Mouse (Mus musculus) forebrain, embryonic 15.5 days (tissue): Measurements from ENCODE around the gene Mark1. TPM values are rescaled to one million over a fixed set of nuclear protein-coding genes. Genes with fewer than 3 reads are reported as not detected.

ENCODE experiments used
- ATAC-seq: fragments of 200-750 bp; cut with Nextera tagmentation; replicated peaks from 2 replicates; pipeline ENCODE4 v1.8.0; 2017; ENCODE audit warnings: mild to moderate bottlenecking, moderate TSS enrichment, moderate library complexity
- H3K27ac ChIP-seq: fragments of 300-500 bp; sonication (generic); replicated peaks from 2 replicates; pipeline ENCODE4 v1.5.1; 2015; ENCODE audit warnings: mild to moderate bottlenecking, inconsistent platforms
- H3K27me3 ChIP-seq: fragments of 300-500 bp; sonication (generic); 2 replicates; pipeline ENCODE4 v1.6.1; 2015; ENCODE audit warnings: inconsistent platforms
- H3K36me3 ChIP-seq: fragments of 300-500 bp; sonication (generic); 2 replicates; pipeline ENCODE4 v1.6.1; 2015; ENCODE audit warnings: mild to moderate bottlenecking, inconsistent platforms
- H3K4me1 ChIP-seq: fragments of 300-500 bp; sonication (generic); 2 replicates; pipeline ENCODE4 v1.6.1; 2015; ENCODE audit warnings: inconsistent platforms
- H3K4me2 ChIP-seq: fragments of 300-500 bp; sonication (generic); replicated peaks from 2 replicates; pipeline ENCODE4 v1.6.1; 2015; ENCODE audit warnings: mild to moderate bottlenecking, inconsistent platforms
- H3K4me3 ChIP-seq: fragments of 300-500 bp; sonication (generic); 2 replicates; pipeline ENCODE4 v1.5.1; 2015; ENCODE audit warnings: mild to moderate bottlenecking, inconsistent platforms
- H3K9ac ChIP-seq: fragments of 300-500 bp; sonication (generic); replicated peaks from 2 replicates; pipeline ENCODE4 v1.6.1; 2015; ENCODE audit warnings: mild to moderate bottlenecking, inconsistent platforms
- H3K9me3 ChIP-seq: fragments of 300-500 bp; sonication (generic); 2 replicates; pipeline ENCODE4 v1.6.1; 2016; ENCODE audit warnings: inconsistent platforms
- WGBS: fragments of 180-500 bp; shearing (Covaris S2); methylation state at CpG from one replicate; pipeline ENCODE4 v1.1.7; 2015; ENCODE audit warnings: mixed read lengths; 5-methylcytosine and 5-hydroxymethylcytosine counted together
- polyA plus RNA-seq: library from polyadenylated mRNA; unstranded; fragments of >200 nt; fragmentation: Nextera tagmentation; extraction: Ambion mirVana; gene quantifications from 2 replicates; pipeline ENCODE4 v1.2.1, GENCODE M21; 2015

Mark1 gene
- polyA plus RNA-seq, 1 experiment from 2014 or later, result 14.6 TPM

DNA sequence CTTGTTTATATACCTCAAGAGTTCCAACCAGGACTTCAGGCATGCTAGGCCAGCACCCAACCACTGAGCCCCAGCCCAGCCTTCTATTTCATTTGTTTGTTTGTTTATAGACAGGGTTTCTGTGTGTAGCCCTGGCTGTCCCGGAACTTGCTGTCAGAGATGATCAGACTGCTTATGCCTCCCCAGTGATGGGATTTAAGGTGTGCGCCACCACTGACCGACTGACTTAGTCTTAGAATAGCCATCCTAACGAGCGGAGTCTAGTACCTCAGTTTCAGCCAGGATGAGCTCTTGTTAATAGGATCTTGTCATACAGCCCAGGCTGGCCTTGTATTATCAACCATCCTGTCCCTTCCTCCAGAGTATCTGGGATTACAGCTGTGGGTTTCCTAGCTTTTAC, 118.2 kb downstream of the Mark1 start:
- no peak for ATAC-seq
- Histone ChIP-seq H3K9me3 (no peaks in the 10 kb centered on the region), H3K36me3 (no peaks in the 10 kb centered on the region), H3K4me3 (no peak overlapping the region), H3K27ac (no peak overlapping the region), H3K27me3 (peaks cover 27% of the 10 kb centered on the region), H3K4me2 (no peak overlapping the region), H3K4me1 (peaks cover 8% of the 10 kb centered on the region), H3K9ac (no peak overlapping the region)
- WGBS, result 77% methylated on average over 5 of the region's 5 CpGs

DNA sequence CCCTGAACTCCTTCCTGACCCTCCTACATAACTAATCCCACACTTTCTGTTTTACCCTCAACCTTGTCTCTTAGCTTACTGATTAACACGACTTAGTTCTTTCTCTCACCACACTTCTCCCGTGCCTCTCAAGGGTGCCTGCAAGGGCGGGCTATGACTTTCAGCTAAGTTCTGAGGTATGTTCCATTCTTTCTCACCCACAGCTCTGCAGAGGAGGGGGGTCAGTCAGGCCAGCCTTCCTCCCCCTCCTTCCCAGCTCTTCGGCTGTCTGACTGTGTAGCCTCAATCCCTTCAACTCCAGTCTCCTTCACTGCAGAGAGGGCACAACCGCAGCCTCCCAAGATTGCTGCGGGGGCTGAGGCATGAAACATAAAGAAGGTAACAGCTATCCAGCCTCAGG, 120.5 kb downstream of the Mark1 start:
- Histone ChIP-seq H3K9ac (no peak overlapping the region), H3K27me3 (peaks cover 27% of the 10 kb centered on the region), H3K27ac (no peak overlapping the region), H3K4me1 (peaks cover 8% of the 10 kb centered on the region), H3K9me3 (no peaks in the 10 kb centered on the region), H3K36me3 (no peaks in the 10 kb centered on the region), H3K4me3 (no peak overlapping the region), H3K4me2 (no peak overlapping the region)
- ATAC-seq, result no peak
- 56% methylated on average over 6 of the region's 6 CpGs for WGBS

GRCm38 (mm10) chr1:184877306-184877705, 122.1 kb downstream of the Mark1 start:
- H3K4me1 ChIP-seq, result peaks cover under 1% of the 10 kb centered on the region
- no peaks in the 10 kb centered on the region for H3K9me3 ChIP-seq
- ATAC-seq, result no peak
- no peak overlapping the region for H3K27ac ChIP-seq
- H3K4me3 ChIP-seq, result no peak overlapping the region
- no peaks in the 10 kb centered on the region for H3K36me3 ChIP-seq
- 75% methylated on average over 2 of the region's 2 CpGs for WGBS
- H3K4me2 ChIP-seq, result no peak overlapping the region
- H3K9ac ChIP-seq, result no peak overlapping the region
- H3K27me3 ChIP-seq, result peaks cover 14% of the 10 kb centered on the region

DNA sequence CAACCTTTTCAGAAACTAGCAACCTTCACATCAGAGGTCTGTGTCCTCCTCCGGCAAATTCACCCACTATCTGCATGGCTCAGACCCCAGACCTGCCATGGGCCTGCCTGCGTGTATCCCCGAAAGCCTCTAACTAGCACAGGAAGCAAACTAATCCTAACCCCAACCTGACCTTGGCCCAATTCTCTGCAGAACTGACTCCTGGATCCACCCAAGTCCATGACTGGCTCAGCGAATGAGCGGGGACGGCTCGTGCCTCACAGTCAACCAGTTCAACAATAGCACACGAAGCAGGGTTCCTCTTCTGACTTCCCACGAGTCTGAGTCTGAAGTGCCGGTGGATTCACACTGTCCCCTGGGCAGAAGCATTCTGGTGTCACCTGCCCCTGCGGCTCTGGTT, 125.5 kb downstream of the Mark1 start:
- H3K9me3 ChIP-seq, result no peaks in the 10 kb centered on the region
- H3K4me3 ChIP-seq, result no peak overlapping the region
- H3K27ac ChIP-seq, result no peak overlapping the region
- ATAC-seq, result no peak
- peaks cover 10% of the 10 kb centered on the region for H3K4me1 ChIP-seq
- no peak overlapping the region for H3K4me2 ChIP-seq
- H3K27me3 ChIP-seq, result no peaks in the 10 kb centered on the region
- 86% methylated on average over 11 of the region's 11 CpGs for WGBS
- no peaks in the 10 kb centered on the region for H3K36me3 ChIP-seq
- H3K9ac ChIP-seq, result no peak overlapping the region

DNA sequence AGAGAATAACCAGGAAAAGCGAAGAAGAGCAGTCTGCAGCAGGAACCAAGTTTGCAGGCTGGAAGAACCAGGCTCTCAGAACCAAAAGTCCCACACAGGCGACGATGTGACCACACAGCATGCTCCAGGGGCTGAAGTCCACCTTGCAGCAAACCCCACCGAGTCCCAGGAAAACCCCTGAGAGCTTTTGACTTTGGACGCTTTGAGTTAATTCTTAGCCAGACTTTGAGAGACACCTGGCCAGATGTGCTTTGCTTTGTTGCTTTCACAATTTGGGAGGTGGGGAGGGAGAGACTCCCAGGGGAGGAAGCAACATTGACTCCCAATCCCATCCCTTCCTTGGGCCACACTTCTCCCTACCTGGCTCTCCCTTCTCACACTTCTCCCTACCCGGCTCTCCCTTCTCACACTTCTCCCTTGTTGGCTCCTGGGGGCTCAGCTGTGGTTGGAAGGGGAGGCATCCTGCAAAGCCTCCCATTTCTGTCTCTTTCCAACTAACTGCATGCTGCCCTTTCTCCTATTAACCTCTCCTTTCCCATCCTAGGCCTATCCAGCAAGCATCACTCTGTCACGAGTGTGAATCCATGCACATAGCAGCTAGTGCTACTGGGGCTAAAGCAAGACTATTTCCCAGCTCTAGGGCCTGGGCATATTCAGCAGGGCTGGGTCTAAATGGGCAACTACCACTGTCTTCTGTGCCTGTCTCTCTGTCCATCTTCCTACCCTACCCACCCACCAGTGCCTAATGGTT, 127.1 kb downstream of the Mark1 start:
- ATAC-seq, result no peak
- Histone ChIP-seq H3K4me1 (peaks cover 10% of the 10 kb centered on the region), H3K27me3 (no peaks in the 10 kb centered on the region), H3K4me3 (no peak overlapping the region), H3K9me3 (no peaks in the 10 kb centered on the region), H3K9ac (no peak overlapping the region), H3K36me3 (no peaks in the 10 kb centered on the region), H3K4me2 (no peak overlapping the region), H3K27ac (no peak overlapping the region)
- 84% methylated on average over 7 of the region's 7 CpGs for WGBS

- Histone ChIP-seq H3K4me2 (no peak overlapping the region), H3K4me1 (peaks cover 10% of the 10 kb centered on the region), H3K9ac (no peak overlapping the region), H3K4me3 (no peak overlapping the region), H3K27ac (no peak overlapping the region), H3K27me3 (no peaks in the 10 kb centered on the region), H3K36me3 (no peaks in the 10 kb centered on the region), H3K9me3 (no peaks in the 10 kb centered on the region)
- no peak for ATAC-seq
- 87% methylated on average over 1 of the region's 1 CpGs for WGBS
These were observed 127.9 kb downstream of the Mark1 start for GRCm38 (mm10) chr1:184871506-184871905.

- no peaks in the 10 kb centered on the region for H3K36me3 ChIP-seq
- no peak for ATAC-seq
- no peak overlapping the region for H3K4me3 ChIP-seq
- no peaks in the 10 kb centered on the region for H3K27me3 ChIP-seq
- no peak overlapping the region for H3K9ac ChIP-seq
- peaks cover 10% of the 10 kb centered on the region for H3K4me1 ChIP-seq
- no peaks in the 10 kb centered on the region for H3K9me3 ChIP-seq
- H3K27ac ChIP-seq, result no peak overlapping the region
- 87% methylated on average over 11 of the region's 11 CpGs for WGBS
- no peak overlapping the region for H3K4me2 ChIP-seq
These were observed 128.6 kb downstream of the Mark1 start for GRCm38 (mm10) chr1:184870646-184871385.

DNA sequence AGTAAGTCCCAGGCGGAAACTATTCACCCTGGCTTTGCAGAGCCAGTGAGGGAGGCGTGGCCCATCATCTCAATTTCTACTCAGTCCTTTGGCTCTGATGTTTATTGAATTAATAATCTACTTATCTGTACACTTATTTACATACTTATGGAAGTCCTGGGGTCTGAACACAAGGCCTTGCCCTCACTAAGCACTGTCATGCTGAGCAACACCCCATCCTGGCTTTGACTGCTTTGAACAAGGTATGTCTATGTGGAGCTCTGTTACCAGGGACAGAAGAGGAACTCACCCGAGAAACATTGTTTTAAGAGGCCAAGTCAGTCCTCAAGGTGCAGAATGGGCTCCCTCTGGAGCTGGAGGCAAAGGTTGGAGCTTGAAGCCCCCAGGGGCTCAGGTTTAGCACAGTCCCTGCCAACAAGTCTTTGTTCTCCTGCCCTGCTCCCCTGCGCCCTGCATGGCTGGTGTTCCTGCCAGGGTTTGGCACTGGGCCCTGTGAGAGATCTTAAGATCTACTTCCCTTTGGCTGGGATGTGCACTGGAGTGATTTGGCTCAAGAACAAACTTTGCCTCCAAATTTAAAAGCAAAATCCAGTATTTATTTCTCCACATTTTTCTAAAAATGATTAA, 129.3 kb downstream of the Mark1 start:
- ATAC-seq, result 0 out of 2 replicates have a peak, but pooled peaks have one; percentile 46
- H3K9ac ChIP-seq, result no peak overlapping the region
- H3K27me3 ChIP-seq, result no peaks in the 10 kb centered on the region
- 25% methylated on average over 4 of the region's 4 CpGs for WGBS
- H3K27ac ChIP-seq, result peak overlapping the region; percentile 37; the same call in 1 of the 2 replicates
- no peak overlapping the region for H3K4me3 ChIP-seq
- no peaks in the 10 kb centered on the region for H3K9me3 ChIP-seq
- peaks cover 10% of the 10 kb centered on the region for H3K4me1 ChIP-seq
- no peak overlapping the region for H3K4me2 ChIP-seq
- no peaks in the 10 kb centered on the region for H3K36me3 ChIP-seq

GRCm38 (mm10) chr1:184867640-184868120, 131.7 kb downstream of the Mark1 start:
- no peak for ATAC-seq

GRCm38 (mm10) chr1:184864381-184864801, 135.0 kb downstream of the Mark1 start:
- no peak for ATAC-seq
- Histone ChIP-seq H3K27ac (no peak overlapping the region), H3K36me3 (no peaks in the 10 kb centered on the region), H3K4me3 (no peak overlapping the region), H3K9me3 (no peaks in the 10 kb centered on the region), H3K4me2 (no peak overlapping the region), H3K4me1 (no peaks in the 10 kb centered on the region), H3K27me3 (no peaks in the 10 kb centered on the region), H3K9ac (no peak overlapping the region)
- 21% methylated on average over 7 of the region's 7 CpGs for WGBS

More at GRCm38 (mm10) chr1:184867640-184868120, 131.7 kb downstream of the Mark1 start:
- 81% methylated on average over 3 of the region's 3 CpGs for WGBS
- no peaks in the 10 kb centered on the region for H3K27me3 ChIP-seq
- H3K9ac ChIP-seq, result no peak overlapping the region
- H3K36me3 ChIP-seq, result no peaks in the 10 kb centered on the region
- H3K9me3 ChIP-seq, result no peaks in the 10 kb centered on the region
- H3K4me1 ChIP-seq, result peaks cover 10% of the 10 kb centered on the region
- no peak overlapping the region for H3K4me2 ChIP-seq
- no peak overlapping the region for H3K27ac ChIP-seq
- no peak overlapping the region for H3K4me3 ChIP-seq

GRCm38 (mm10) chr1:184862636-184863035, 136.7 kb downstream of the Mark1 start:
- WGBS, result 89% methylated on average over 6 of the region's 6 CpGs
- no peaks in the 10 kb centered on the region for H3K9me3 ChIP-seq
- no peak overlapping the region for H3K9ac ChIP-seq
- no peak overlapping the region for H3K27ac ChIP-seq
- H3K4me3 ChIP-seq, result no peak overlapping the region
- no peaks in the 10 kb centered on the region for H3K36me3 ChIP-seq
- H3K4me1 ChIP-seq, result no peaks in the 10 kb centered on the region
- H3K27me3 ChIP-seq, result no peaks in the 10 kb centered on the region
- no peak overlapping the region for H3K4me2 ChIP-seq
- ATAC-seq, result no peak

DNA sequence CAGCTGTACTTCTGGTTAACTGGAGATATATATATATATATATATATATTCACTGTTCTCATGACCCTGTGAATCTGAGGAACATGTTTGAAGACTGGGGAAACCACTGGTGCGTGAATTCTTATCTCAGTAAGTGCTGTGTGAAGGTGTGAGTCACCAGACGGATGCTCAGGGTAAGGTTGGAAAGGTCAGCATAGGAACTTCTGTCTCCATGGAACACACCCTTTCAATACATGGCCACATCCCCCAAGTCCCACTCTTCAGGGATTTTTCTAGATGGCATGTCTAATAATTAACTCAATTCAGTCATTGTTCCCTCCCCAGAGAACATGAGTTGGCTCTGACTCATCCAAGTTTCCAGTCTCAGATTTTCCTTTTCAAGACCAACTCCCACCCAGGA, 137.8 kb downstream of the Mark1 start:
- Histone ChIP-seq H3K9ac (no peak overlapping the region), H3K36me3 (no peaks in the 10 kb centered on the region), H3K27ac (no peak overlapping the region), H3K27me3 (no peaks in the 10 kb centered on the region), H3K4me3 (no peak overlapping the region), H3K4me1 (no peaks in the 10 kb centered on the region), H3K4me2 (no peak overlapping the region), H3K9me3 (no peaks in the 10 kb centered on the region)
- ATAC-seq, result no peak
- WGBS, result 89% methylated on average over 2 of the region's 2 CpGs
